Mouse (Mus musculus) embryo, embryonic 11 days (tissue): ENCODE results near the gene Spata25.

Source experiments
- DNase-seq: peaks from one replicate; pipeline ENCODE4 v3.0.0-alpha.2; 2015

The Spata25 gene

GRCm38 (mm10) chr2:164778015-164778287, 50.4 kb downstream of the Spata25 start:
- no peak for DNase-seq

GRCm38 (mm10) chr2:164777246-164778014, 50.9 kb downstream of the Spata25 start:
- no peak for DNase-seq

GRCm38 (mm10) chr2:164776801-164777200, 51.5 kb downstream of the Spata25 start:
- DNase-seq, result no peak
